Mouse (Mus musculus): ENCODE data around the gene Iqschfp.

Gene Iqschfp

DNA sequence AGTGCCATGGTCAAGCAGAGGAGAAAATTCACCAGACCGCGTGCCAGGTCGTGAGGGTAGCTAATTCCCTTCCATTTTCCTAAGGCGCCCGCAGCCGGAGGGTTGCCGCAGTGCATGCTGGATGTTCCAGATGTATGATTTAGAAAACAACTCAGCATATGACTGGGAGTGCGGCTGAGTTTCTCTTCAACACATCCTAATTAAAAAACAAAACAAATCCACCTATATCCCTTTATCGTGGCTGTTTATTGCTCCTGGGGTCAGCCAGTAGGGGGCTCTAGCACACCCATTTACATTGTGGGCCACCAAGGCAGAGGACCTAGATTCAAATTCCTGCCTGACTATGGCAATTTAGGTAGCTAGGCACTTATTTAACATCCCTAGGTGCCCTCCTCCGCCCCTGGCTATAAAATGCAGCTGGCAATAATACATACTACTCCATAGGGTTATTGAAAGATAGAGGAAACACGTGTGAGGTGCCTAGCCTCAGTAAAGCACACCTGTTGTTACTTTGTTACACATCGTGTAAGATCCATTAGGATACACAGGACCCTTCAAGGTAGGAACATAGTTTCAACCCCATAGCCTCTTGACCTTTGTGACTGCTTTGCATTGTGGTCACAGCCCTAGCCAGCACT is 690.2 kb downstream of the Iqschfp start:
- DNase-seq: peak; percentile 42 to 51

DNA sequence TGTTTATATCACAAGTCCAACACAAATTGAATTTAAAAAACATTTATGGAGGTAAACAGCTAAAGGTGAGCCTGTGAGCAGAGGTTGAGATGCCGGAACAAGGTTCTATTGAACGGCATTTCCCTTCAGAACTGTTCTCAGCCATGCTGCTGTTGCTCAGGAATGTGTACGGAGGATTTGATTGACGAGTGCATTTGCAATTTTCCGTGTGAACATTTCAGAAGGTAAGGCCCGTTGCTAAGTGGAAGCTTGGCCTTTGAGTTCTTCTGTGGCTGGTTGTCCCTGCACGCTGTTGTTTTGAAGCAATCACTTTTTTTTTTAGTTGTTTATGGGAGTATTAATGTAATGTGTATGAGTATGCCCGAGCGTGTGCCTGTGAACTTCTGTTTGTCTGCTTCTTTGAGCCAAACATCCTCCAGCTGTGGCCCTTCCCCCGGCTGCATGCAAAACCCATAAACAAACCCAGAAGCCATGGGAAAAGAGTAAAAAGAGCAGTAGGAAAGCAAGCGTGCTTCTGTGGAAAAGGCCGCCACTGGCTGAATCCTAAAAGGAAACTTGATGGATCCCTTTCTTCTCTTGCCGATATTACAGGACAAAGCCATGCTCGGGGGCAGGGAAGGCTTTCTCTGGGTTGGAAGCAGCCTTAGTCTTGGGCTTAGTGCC is 691.1 kb downstream of the Iqschfp start:
- no peak for DNase-seq

DNA sequence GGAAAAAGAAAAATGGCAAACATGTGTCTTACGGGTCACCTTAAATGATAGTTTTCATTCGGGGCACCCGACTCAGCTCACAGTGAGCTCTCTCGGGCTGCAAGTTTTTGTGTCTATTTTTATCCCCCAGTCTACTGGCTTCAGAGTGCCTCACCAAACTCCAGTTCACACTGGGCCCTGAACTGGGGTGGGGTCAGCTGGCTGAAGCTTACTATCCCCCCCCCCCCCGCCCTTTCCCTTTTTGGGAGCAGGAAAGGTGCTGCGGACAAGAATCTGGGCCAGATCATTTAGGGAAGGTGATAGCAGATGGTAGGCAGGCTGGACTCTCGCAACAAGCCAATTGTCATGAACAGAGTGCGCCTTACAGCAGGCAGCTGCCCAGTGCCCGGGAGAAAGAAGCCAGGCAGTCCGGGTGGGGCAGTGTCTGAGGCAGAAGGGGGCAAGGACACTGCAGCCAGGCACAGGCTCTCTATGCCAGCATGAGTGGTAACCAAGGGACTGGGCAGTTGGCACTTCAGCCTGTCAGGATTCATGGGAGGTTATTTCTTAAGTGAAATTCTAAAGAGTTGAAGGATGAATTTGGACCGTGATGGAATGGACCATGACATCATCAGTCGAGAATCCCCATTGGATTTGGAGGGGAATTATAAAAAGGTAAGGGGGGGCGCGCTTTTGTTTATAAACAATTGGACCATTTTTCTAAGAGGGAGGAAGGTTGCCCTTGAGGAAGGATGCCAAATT is 691.9 kb downstream of the Iqschfp start:
- DNase-seq: peak; percentile 82 to 84

DNA sequence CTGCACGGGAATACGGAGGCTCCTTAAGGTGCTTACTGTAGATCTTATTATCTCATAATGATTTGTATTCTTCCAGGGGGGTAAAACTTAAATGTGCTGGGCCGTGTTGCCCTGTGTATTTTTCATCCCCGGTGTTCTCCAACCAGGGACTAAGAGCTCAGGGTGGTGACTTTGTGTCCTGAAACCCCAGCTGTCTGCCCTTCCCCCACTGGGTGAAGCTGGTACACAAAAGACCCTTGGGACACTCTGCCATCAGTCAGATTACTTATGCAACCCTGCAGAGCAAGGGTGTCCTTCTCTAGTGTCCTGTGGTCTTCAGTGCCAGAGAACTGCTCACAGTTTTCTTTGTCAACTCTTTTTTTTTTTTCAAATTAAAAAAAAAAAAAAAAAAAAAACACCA is 693.2 kb downstream of the Iqschfp start:
- no peak for DNase-seq

DNA sequence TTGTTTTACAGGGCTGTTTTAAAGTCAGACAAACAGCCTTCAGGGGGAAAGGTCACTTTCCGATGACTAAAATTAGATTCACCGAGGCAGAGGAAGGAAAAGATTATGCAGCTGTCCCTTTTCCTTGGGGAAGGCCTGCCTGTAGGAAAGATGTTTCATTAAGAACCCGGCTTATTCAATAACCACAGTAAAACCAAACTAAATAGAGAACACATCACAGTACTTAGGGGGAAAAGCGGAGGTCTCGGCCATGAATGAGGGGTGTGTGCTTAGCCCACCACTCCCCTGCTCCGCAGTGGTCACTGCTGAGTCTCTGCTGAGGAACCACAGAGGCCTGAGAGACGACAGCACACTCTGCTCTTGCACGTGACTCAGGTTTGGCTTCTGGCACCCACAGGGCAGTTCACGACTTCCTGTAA is 694.6 kb downstream of the Iqschfp start:
- DNase-seq: no peak

DNA sequence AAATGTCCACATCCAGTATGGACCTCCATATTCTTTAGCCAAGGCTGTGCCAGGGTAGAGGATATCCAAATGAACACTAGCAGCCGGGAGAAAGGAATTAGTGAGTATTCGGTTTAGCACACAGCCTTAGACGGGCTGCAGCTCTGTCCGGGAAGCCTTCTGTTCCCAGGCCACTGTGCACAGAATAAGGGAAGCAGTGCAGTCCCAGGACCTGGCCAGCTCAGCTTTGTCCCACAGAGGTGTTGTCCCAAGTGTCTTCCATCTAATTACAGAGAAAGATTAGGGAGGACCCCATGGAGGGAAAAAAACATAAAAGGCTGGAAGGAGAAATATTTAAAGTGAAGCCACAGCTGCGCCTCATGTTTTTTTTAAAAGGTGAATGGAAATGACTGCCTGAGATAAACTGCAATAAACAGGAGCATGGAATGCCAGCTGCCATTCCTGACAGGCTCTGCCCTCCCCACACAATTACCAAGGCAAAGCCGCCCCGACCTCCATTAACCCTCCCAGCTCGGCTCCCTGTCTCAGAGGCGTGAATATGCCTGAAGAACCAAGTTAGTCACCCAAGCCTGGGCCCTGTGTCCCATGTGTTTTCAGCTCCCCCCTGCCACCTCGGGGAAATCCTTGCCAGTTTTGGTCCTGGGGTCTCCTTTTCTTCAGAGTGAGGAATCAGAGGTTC is 695.7 kb downstream of the Iqschfp start:
- no peak for DNase-seq

DNA sequence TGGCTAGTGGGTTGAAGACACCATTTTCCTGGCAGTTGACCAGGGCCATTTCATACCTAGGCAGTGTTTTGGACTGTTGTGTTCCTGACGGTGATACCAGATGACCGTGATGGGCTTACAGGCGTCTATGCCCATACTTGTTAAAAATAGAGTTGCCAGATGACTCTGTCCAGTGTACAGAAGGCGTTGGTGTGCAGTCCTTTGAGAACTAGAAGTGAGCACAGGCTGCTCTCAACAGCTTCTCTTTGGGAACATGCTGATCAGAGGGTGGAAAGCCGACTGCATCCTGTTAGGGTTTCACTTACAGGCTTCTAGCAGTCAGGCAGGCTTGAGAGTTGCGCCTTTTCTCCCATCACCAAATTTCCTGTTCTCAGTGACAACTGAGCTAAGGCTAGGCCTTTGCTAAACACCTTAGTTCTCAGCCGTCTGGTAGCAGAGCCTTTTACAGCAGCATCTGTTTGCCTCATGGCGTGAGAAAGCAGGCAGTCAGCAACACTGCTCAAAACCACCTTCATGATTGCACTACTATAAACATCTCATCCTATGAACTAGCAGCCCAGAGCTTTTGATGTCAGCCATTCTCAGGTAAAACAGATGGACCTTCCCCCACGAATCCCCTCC is 697.3 kb downstream of the Iqschfp start:
- DNase-seq: peak in 1 of 2 experiments; percentile 30

DNA sequence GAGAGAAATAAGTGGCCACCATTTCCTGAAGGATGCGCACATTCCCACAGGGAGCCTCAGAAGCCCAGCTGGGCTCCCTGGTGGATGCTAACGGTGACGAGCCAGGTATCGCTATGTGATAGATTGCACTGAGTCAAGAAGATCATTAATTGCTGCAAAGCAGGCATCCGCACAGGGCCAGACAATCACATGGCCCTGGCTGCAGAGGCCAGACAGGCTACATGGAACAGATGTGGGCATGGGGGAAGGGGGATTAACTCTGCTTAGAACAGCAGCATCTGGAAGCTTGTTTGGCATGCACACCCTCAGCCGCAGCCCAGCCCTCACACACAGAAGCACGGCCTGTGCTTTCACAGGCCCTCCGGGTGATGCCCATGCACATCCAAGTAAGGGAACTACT is 698.4 kb downstream of the Iqschfp start:
- no peak for DNase-seq

DNA sequence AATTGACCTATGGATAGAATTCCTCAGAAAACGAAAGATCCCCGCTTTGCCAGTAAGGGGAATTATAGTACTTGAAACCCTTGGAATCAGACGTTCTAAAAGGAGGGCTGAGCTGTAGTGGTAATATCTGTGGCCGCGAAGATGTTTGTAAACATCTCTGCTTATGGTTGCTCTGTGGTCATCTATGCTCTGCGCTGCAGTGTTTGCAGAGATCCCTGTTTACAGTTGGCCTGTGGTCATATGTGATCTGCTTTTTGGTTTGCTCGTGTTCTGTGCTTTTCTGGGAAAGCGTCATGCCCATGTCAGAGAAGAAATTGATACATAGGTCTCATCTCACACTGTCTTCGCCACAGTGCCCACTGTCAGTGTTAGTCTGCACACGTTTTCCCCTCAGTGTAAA is 700.5 kb downstream of the Iqschfp start:
- no peak for DNase-seq

DNA sequence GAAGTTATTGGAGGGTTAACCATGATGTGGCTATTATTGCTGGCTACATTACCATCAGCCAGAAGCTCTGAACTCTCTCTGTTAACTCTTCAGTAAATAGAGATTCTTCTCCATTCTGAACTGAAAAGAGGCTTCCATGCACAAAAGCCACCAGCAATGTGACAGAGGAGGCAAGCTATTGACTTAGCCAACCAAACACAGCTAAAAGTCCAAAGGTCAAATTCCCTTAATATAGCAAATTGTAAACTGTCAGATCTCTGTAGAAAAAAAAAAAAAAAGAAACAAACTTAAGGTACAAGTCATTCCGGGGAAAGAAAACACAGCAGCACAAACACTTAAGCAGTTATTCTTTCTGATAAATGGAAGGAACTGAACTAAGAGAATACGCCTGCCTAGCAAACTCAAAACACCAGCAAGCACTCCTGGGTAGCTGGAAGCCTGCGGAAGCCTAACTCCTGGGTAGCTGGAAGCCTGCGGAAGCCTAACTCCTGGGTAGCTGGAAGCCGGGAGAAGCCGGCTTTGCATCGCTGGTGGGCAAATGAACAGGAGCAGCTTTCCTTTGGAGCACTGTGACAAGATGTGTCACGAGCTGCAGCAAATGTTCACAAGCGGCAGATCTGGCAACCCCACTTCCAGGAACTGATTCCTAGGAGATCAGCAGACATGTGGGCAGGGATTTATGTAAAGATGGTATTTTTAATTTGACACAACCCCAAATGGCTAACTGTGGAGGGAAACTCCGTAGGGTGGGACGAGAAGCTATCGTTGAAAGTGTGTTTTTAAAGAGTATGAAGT is 701.2 kb downstream of the Iqschfp start:
- no peak for DNase-seq

DNA sequence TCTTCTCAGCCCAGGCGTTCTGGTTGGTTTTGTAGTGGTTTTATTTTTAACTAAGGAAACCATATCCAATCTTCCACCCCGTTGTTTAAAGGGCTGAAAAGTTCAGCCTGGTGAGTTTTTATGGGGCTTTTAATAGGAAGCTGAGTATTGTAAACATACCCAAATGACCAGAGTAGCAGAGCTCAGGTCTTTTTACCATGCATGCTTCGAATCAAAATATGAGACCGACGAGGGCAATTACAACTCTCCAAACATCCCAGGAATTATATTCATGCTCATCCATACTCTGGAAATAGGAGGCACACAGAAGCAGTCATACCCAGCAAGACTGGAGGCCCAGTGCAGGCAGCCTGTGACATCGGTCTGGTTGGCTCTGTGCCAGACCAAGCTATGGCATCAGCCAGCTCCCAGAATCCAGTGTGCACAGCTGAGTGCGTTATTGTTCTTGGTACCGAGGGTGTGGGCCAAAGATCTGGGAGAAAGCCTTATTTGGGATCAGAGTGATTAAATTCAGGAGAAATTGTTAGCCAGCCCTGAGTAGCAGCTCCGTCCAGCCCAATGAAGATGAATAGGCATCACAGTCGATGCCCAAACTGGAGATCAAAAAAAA is 703.4 kb downstream of the Iqschfp start:
- DNase-seq: no peak

DNA sequence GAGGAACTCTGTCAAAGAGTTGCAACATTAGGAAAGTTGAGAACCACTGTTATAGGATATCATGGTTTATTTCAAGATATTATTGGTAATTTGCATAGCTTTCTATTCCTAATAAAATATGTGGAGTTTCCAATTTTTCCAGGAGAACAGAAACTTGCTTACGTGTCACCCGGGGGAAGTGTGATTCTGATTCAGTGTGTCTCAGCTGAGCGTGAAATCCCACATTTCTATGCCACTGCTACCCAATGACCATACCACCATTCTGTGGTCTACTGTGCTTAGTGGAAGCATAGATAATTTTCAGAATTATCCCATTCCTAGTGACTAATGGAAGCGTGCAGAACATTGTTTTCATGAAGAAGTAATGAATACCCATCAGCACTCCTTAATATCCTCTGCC is 704.9 kb downstream of the Iqschfp start:
- DNase-seq: no peak

DNA sequence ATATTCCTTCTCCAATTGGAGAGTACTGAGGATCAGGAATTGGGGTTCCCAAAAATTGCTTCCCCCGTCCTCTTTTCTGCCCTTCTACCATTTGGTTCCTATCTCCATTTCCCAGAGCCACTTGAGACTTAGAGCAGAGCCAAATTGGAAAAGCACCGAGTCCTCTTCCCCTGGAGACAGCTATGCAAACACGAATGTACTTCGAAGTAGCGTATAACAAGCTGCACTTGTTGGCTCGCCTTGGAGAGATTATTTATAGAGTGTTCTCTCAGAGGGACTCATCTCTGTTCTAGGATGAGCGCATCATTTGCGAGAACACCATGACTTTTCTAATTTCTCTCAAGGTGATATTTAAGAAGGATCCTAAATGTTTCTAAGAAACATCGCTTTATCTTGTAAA is 710.9 kb downstream of the Iqschfp start:
- DNase-seq: no peak

DNA sequence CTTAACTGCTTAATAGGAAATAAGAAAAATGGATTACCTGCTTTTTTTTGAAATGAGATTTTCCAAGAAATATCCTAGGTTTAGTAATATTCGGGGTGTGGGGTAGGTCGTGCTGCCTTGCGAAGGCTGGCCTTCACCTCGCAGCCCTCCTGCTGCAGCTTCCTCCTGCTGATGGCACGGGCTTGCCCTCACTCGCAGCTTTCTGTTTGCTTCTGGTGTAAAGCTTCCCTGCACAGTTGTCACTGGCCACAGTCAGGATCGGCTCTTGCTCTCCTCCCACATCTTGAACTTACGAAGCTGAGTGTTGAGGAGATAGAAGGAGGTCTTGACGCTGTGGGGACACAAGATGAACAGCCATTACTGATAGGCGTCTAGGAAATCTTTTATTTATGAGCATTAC is 712.4 kb downstream of the Iqschfp start:
- DNase-seq: peak in 1 of 2 experiments; percentile 34

DNA sequence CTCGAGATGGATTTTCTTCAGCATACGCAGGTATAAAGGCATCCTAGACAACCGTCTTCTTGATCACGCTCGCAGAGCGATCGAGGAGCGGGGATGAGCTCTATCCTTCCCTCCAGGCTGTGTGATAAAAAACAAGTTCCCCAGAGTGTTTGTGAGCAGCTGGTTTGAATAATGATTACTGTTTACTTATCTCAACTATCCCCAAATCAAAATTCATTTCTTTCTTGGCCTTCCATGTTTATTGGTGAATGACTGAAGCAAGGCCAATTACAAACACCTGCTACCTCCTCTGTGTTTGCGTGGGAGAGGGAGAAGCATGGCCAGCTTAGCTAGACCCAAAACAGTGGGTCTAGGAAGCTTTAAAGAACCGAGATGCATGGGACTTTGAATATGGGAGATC is 712.9 kb downstream of the Iqschfp start:
- no peak for DNase-seq

DNA sequence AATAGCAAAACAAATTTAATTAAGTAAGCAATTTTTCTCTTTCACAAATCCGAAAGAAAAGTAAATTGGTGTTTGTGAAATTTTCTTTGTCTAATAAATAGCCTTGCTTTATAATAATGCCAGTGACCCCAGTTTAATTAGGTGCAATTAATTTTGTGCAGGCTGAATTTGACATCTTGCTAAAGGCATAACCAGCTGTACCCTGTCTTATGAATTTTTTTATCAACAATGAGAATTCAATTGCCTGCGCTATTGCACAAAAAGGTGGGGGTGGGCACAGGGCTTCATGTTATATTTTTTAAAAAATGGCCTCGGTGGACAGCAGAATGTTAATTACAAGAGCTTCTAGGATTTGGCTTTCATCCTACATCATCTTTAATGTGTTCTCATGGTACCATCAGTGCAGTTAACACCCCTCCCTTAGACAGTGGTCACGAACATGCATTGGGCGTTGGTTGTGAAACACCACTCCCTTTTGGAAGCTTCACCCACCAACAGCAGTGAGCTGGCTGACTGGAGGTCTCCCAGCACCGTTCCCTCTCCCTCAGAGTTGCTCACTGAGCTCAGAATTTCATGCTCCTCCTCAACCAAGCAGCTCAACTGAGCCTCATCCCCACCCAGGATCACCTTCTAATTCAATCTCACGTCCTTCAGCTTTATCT is 714.0 kb downstream of the Iqschfp start:
- no peak for DNase-seq

DNA sequence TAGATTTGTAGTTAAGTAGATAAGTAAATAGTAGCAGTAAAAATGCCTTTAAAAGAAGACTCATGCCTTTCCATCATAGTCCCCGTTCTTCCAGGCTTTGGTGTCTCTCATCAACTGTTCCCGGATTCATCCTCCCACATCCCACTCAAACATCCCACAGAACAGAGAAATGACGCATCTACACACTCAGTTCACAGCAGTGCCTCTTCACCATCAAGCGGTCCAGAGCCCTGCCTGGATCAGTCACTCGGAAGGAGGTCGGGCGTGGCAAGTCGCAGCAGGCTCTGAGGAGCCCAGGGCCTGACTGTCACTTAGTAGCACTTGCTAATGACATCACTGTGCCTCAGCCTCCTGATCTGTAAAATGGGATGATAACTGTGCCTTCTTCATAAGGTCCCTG is 714.7 kb downstream of the Iqschfp start:
- no peak for DNase-seq

DNA sequence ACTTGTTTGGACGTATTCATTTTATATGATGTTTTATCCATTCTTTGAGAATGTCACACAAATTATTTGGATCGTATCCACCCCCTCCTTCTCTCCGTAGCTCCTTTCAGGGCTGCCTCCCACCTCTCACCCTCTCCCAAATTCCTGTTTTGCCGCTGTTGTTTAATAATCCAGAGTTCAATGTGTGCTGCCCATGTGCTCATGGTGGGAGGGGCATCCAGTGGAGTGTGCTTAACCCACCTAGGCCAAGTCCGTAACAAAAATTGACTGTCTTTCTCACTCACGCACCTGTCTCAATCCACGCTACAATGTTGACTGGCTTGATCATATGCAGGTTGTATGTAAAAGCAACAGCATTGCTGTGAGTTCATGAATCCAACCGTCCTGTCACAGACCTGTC is 715.3 kb downstream of the Iqschfp start:
- DNase-seq: no peak

DNA sequence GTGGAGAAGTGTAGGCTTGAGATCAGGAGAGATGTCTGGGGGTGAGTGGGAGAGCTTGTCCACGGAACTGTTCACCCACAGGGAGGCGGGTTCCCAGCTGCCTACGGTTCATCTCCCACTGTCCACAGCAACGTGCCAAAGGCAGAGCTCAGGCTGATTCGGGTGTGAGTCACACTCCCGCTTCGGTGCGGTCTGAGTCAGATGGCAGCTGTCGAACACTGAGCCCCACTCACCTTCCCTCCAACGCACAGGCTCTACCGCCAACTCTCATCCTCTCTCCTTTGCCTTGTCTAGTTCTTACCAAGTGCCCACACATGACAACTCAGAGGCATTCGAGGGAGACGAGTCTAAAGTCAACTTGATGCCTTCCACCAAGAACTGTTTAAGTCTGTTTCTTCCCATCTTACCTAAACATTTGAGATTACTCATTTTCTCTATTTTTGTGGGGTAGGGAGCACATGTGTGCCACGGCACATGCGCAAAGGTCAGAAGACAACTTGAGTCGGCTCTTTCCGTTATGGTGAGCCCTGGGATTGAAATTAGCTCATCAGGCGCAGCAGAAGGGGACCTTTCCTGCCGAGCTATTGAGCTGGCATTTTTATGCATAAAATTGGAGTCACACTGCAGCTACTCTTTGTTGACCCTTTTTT is 716.9 kb downstream of the Iqschfp start:
- DNase-seq: peak; percentile 58 to 63

DNA sequence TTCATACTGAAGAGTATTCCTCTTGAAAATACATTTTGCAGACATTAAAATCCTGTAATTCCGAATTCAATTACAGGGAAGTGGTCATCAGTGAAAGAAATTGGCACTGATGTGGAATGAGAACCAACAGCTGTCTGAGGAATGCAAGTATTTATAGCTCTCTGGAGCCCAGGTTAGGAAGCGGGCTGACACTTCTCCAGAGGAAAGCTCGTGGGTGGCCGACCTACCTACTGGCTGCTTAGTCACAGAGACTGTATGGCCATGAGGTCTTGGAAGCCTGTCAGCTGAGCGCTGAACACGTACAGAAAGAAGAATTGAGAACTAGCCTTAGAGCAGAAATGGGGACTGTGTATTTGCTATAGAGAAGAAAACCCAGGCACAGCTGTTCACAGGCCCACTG is 718.0 kb downstream of the Iqschfp start:
- no peak for DNase-seq
